Mouse (Mus musculus) kidney, adult 2 months (tissue): ENCODE data around the gene Slc26a1.

Source experiments
- CTCF ChIP-seq: fragments of 200-500 bp; conservative IDR thresholded peaks from 2 replicates; pipeline ENCODE4 v1.5.1; 2011; ENCODE audit warnings: low read depth, mild to moderate bottlenecking, control low read depth, low read length, moderate library complexity, mixed read lengths; ENCODE audit not compliant: insufficient read depth, insufficient read length
- POLR2A ChIP-seq: fragments of 200-500 bp; IDR thresholded peaks from one replicate; pipeline ENCODE4 v1.6.1; 2011; ENCODE audit warnings: low read depth, low read length, control low read depth

DNA sequence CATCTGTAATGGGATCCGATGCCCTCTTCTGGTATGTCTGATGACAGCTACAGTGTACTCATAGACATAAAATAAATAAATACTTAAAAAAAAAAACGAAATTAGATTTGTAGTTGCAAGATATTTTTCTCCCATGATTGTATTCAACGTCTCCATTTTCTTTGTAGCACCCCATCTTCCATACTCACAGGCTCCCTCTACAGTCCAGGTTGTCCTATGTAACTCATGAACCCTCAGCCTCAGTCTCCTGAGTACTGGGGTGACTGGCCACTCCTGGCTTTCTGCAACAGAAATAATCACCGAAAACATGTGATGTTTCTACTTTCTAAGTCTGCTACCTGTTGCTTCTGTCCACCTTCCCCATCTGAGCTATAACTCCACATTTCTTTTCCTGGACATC is 15.8 kb upstream of the Slc26a1 start:
- TF ChIP-seq CTCF: 0 out of 2 replicates have a peak, but pooled peaks have one; percentile 14
- no peak for TF ChIP-seq POLR2A
